Mouse (Mus musculus) thymus, postnatal 25 days (tissue): ENCODE data around the gene Gigyf2.

Experiments used
- DNase-seq: peaks from one replicate; pipeline ENCODE4 v3.0.0; 2022

Gene Gigyf2

GRCm38 (mm10) chr1:87326742-87327163, at the start of gene Gigyf2:
Gene Gigyf2 (plus strand): TSS chr1:87326998.
- peak; percentile 96 for DNase-seq

DNA sequence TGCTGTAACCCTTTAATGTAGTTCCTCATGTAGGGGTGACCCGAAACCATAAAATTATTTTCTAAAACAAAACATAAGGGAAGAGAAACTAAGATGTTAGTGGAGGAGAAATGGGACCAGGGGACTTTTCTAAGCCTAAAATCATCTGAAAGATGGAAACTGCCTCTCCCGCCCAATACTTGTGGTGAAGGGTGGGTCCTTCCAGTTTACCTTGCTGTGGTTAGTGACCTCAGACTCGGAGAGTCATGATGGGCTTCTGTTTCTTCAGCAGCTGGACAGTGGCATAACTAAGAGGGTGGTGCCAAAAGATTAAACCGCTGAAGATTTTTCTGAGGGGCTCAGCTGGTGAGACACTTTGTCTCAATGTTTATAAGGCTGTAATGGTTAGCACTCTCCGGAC, 46.5 kb upstream of the Gigyf2 start:
- no peak for DNase-seq

- DNase-seq: no peak
Observed at GRCm38 (mm10) chr1:87281599-87282412, 45.0 kb upstream of the Gigyf2 start.

- DNase-seq: no peak
Observed at GRCm38 (mm10) chr1:87282413-87282788, 44.4 kb upstream of the Gigyf2 start.

DNA sequence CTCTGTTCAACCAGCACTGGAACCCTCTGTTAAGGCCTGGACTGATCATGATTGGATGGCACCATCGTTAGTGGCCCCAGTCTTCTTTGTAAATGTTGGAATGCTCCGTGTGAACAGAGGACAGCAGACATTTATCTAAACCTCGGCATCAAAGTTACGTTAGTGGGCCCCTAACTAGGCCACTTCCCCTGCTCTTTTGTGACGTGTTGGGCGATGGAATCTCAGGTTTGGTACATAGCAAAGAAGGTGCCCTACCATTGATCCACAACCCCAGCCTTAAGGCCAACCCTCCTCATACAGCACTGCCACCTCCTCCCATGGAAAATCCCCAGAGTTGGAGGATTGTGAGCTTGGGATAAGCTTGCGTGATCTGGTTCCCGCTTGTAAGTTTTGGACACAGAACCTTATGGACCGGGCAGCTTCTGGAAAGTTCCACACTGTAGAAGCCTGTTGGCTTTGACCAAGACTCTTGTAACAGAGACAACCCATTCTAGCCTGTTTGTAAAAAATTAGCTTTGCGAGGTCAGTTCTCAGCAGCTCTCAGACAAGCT, 43.3 kb upstream of the Gigyf2 start:
- DNase-seq: no peak

DNA sequence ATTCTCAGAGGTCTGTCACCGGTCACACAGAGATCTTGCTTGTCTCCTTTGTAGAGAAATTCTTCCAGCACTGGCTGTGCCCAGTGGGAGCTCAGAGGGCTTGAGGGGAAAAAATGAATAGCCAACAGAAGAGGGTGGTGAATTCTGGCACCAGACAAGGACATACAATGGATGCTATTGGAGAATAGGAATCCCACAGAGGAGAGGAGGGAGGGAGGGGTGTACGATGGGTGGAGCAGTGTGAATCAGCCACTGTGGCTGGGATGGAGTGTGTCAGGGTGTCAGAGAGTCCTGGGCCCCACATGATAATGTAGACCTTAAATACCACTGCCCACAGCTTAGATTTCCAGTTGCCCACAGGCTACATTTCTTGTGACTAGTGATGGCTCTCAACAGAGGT, 39.7 kb upstream of the Gigyf2 start:
- DNase-seq: no peak

DNA sequence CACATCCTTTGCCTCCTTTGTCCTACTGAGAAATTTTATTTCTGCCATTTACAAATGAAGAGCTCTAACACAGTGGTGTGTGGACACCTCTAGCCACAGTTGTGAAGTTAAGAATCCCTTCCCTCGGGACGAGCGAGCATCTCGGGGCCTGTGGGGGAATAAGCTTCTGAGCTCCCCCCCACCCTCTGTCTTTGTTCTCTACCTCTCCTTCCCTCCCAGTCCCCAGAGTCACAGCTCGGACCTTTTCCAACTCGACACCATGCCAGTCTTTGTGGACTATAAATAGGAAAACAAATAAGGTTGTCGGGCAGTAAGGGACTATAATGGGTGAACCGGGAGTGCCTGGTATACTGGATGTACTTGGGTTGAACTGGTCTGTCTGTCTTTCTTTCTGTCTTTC, 35.4 kb upstream of the Gigyf2 start:
- no peak for DNase-seq

DNA sequence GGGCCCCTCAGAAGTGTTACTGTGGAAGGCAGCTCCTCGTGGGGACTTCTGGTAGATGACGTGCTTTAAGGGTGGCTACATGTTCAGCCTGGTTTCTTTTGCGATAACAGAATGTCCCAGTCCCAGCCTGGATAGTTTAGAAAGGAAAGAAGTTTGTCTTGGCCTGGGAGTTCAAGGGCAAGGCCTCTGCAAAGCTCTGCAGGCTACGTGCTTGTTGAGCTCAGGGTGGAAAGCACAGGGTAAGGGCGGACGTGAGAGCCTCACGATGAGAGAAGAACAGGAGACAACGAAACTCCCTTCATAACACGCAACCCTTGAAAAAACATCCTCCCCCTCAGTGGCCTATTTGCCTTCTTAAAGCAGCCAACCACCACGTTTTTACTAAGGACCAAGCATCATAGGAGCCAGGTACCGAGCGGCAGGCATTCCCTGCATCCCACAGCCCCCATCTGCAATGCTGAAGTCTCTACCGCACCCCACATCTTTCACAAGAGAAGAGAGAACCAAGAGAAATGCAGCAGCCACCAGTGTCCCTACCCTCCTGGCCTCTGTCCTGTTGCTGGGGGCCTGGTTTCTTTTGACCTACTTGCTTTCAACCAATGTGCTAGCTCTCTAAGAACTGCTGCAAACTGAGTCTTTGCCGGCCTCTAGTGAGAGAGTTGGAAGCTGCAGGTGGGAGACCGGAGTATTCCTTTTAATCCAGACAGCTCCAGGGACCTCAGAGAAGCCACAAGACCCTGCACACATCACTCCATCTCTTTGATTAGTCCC, 34.2 kb upstream of the Gigyf2 start:
- no peak for DNase-seq

- DNase-seq: no peak
Observed at GRCm38 (mm10) chr1:87294063-87294710, 32.6 kb upstream of the Gigyf2 start.

- DNase-seq: no peak
Observed at GRCm38 (mm10) chr1:87294951-87295350, 31.8 kb upstream of the Gigyf2 start.

DNA sequence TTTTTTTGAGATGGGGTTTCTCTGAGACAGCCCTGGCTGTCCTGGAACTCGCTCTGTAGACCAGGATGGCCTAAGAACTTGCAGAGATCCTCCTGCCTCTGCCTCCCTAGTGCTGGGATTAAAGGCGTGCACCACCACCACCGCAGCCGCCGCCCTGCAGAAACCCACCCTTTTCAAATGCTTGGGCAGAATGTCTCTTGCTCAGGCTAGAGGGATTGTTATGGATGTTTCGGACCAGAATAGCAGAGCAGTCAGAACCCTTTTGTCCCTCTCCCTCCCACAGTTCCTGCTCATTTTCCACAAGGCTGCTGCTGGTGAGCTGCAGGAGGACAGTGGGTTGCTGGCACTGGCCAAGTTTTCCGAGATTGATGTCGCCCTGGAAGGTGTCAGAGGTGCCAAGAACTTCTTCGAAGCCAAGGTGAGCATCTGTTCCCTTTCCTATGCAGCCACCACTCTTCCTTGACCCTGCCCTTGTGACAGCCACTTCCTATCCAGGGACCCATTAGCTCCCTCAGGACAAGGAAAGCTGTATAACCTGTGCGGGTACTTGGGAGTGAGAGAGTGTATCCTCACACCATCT, 29.4 kb upstream of the Gigyf2 start:
- DNase-seq: no peak

GRCm38 (mm10) chr1:87300360-87301286, 26.2 kb upstream of the Gigyf2 start:
- DNase-seq: no peak

DNA sequence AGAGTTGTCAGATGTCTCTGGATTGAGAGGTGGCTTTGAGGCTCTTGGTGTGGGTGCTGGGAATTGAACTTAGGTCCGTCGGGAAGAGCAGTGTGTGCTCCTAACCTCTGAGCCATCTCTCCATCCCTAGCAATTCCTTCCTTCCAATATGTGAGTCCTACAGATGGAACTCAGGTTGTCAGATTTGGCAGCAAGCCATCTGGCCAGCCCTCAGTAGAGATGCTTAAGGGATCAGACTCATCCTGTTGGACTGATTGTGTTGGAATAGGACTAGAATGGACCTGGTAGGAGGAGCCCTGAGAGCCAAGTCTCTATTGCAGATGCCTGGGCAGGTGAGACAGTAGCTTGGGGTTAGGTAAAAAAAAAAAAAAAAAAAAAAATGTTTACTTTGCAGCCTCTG, 24.8 kb upstream of the Gigyf2 start:
- no peak for DNase-seq

- no peak for DNase-seq
Observed at GRCm38 (mm10) chr1:87308952-87309351, 17.8 kb upstream of the Gigyf2 start.

- no peak for DNase-seq
Observed at GRCm38 (mm10) chr1:87309621-87310020, 17.2 kb upstream of the Gigyf2 start.

DNA sequence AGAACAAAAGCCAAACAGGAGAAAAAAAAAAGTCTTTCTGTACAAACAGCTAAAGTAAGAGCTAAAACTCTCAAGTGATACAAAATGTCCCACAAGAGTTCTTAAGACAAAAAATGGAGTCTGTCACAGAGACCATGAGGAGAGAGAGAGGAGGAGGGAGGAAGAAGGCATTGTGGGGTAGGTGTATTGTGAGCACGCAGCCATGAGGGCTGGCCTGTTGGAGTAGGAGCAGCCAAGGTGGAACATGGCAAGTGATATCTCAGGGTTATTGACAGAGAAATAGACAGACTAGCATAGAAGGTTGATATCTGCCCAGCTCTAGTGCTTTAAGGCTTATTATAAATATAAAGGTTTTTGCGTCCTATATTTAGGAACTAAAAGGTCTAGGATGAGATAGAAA, 14.1 kb upstream of the Gigyf2 start:
- DNase-seq: no peak

- no peak for DNase-seq
Observed at GRCm38 (mm10) chr1:87313116-87313515, 13.7 kb upstream of the Gigyf2 start.

GRCm38 (mm10) chr1:87313843-87314570, 12.8 kb upstream of the Gigyf2 start:
- no peak for DNase-seq

DNA sequence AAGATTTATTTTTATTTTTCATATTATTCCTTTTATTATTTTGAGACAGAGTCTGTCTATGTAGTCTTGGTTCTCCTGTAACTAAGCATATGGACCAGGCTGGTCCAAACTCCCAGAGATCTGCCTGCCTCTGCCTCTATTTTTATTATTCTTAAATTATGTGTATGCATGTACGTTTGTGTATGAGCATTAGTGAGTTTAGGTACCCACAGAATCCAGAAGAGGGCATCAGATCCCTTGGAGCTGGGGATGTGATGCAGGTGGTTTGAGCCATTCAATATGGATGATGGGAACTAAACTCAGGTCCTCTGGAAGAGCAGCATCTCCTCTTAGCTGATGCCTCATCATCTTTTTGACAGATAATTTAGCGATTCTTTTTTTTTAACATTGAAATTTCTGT, 11.4 kb upstream of the Gigyf2 start:
- DNase-seq: no peak

DNA sequence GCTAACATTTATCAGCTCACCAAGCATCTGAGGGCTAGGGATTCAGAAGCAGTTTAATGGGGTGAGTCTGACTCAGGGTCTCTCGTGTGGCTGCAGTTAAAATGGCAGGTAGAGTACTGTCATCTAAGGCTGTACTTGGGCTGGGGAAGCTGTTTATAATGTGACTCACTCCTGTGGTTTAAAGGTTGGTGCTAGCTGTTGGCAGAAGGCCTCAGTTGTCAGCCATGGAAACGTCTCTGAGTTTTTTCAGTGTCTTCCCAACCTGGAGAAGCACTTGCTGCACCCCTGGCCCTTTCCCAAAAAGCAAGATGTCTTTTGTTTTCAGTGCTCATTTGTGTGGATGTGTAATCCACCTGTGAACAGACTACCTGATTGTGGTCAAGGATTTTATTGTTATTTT, 10.9 kb upstream of the Gigyf2 start:
- no peak for DNase-seq

- DNase-seq: no peak
Observed at GRCm38 (mm10) chr1:87316672-87317071, 10.1 kb upstream of the Gigyf2 start.
